Mouse (Mus musculus): Measurements from ENCODE around the gene Igsf9b.

Gene Igsf9b

GRCm38 (mm10) chr9:27298411-27299285 is at the start of gene Igsf9b:
TSS of gene Igsf9b (plus strand) at chr9:27299204.
- peak; percentile 84 for DNase-seq (ENCODE audit: low spot score)

- DNase-seq (ENCODE audit: low spot score): no peak
Measured at GRCm38 (mm10) chr9:27252034-27252714, 46.8 kb upstream of the Igsf9b start.

GRCm38 (mm10) chr9:27256454-27256853 is 42.5 kb upstream of the Igsf9b start:
- DNase-seq (ENCODE audit: low spot score): no peak

- DNase-seq (ENCODE audit: low spot score): no peak
Measured at GRCm38 (mm10) chr9:27260378-27260947, 38.5 kb upstream of the Igsf9b start.

- no peak for DNase-seq (ENCODE audit: low spot score)
Measured at GRCm38 (mm10) chr9:27261905-27262304, 37.1 kb upstream of the Igsf9b start.

GRCm38 (mm10) chr9:27265009-27265408 is 34.0 kb upstream of the Igsf9b start:
- no peak for DNase-seq (ENCODE audit: low spot score)

- no peak for DNase-seq (ENCODE audit: low spot score)
Measured at GRCm38 (mm10) chr9:27267878-27268277, 31.1 kb upstream of the Igsf9b start.

- DNase-seq (ENCODE audit: low spot score): no peak
Measured at GRCm38 (mm10) chr9:27268493-27268892, 30.5 kb upstream of the Igsf9b start.

- DNase-seq (ENCODE audit: low spot score): no peak
Measured at GRCm38 (mm10) chr9:27269322-27269721, 29.7 kb upstream of the Igsf9b start.

- DNase-seq (ENCODE audit: low spot score): no peak
Measured at GRCm38 (mm10) chr9:27269904-27270303, 29.1 kb upstream of the Igsf9b start.

- no peak for DNase-seq (ENCODE audit: low spot score)
Measured at GRCm38 (mm10) chr9:27271899-27272298, 27.1 kb upstream of the Igsf9b start.

GRCm38 (mm10) chr9:27272858-27273257 is 26.1 kb upstream of the Igsf9b start:
- no peak for DNase-seq (ENCODE audit: low spot score)

GRCm38 (mm10) chr9:27276282-27276839 is 22.6 kb upstream of the Igsf9b start:
- DNase-seq (ENCODE audit: low spot score): no peak

- DNase-seq (ENCODE audit: low spot score): no peak
Measured at GRCm38 (mm10) chr9:27277401-27278087, 21.5 kb upstream of the Igsf9b start.

- DNase-seq (ENCODE audit: low spot score): no peak
Measured at GRCm38 (mm10) chr9:27279041-27279440, 20.0 kb upstream of the Igsf9b start.

- DNase-seq (ENCODE audit: low spot score): no peak
Measured at GRCm38 (mm10) chr9:27280976-27281375, 18.0 kb upstream of the Igsf9b start.

- no peak for DNase-seq (ENCODE audit: low spot score)
Measured at GRCm38 (mm10) chr9:27285719-27286249, 13.2 kb upstream of the Igsf9b start.

GRCm38 (mm10) chr9:27286296-27286695 is 12.7 kb upstream of the Igsf9b start:
- no peak for DNase-seq (ENCODE audit: low spot score)

- no peak for DNase-seq (ENCODE audit: low spot score)
Measured at GRCm38 (mm10) chr9:27286859-27287258, 12.1 kb upstream of the Igsf9b start.

GRCm38 (mm10) chr9:27287419-27287818 is 11.6 kb upstream of the Igsf9b start:
- DNase-seq (ENCODE audit: low spot score): peak; percentile 21

- DNase-seq (ENCODE audit: low spot score): peak; percentile 14
Measured at GRCm38 (mm10) chr9:27288442-27288841, 10.6 kb upstream of the Igsf9b start.

Data from ovary, postnatal 14 days (tissue).